Comparison of ENCODE assay signal across 11 mouse cellular contexts in genomic region chr14:7850913-7851312, GRCm38 (mm10). TPM values are rescaled to one million over a fixed set of nuclear protein-coding genes. Genes with fewer than 3 reads are reported as not detected.
A peak's percentile ranks its signal among the peaks of the same experiment; 100 is the strongest.
DNase-seq lines count a peak whose midpoint lies in the region; ATAC-seq and TF ChIP-seq lines count a peak whose summit lies in the region.
"Had no signal": no experiment of that assay in that cellular context is flagged by ENCODE, and none has a peak within 500 bp of the region (broad histone marks: within the 10 kb centered on the region; RNA-seq: fewer than 3 reads in every experiment).

No protein-coding gene starts in this region.

- H3K4me1 ChIP-seq in hindbrain, embryonic 10.5 days (replicated peaks), result peaks cover 41% of the 10 kb centered on the region
- peaks cover 12% of the 10 kb centered on the region for H3K4me1 ChIP-seq in hindbrain, postnatal 0 days (ENCODE audit: insufficient read depth, low read length)
- H3K4me1 ChIP-seq in midbrain, embryonic 10.5 days, result peaks cover 56% of the 10 kb centered on the region
- H3K4me1 ChIP-seq in midbrain, postnatal 0 days (ENCODE audit: insufficient read depth, low read length), result peaks cover 11% of the 10 kb centered on the region
- peaks cover 61% of the 10 kb centered on the region for H3K4me1 ChIP-seq in embryonic facial prominence, embryonic 15.5 days

- 79% methylated on average over 3 of the region's 3 CpGs for WGBS in hindbrain, embryonic 10.5 days
- 86% methylated on average over 3 of the region's 3 CpGs for WGBS in hindbrain, postnatal 0 days
- WGBS in midbrain, embryonic 10.5 days, result 83% methylated on average over 3 of the region's 3 CpGs
- 81% methylated on average over 3 of the region's 3 CpGs for WGBS in midbrain, postnatal 0 days
- 75% methylated on average over 3 of the region's 3 CpGs for WGBS in embryonic facial prominence, embryonic 15.5 days

- H3K4me3 ChIP-seq in hindbrain, embryonic 10.5 days, result no peak overlapping the region
- no peak overlapping the region for H3K4me3 ChIP-seq in hindbrain, postnatal 0 days (ENCODE audit: low read length)
- H3K4me3 ChIP-seq in midbrain, embryonic 10.5 days, result no peak overlapping the region
- no peak overlapping the region for H3K4me3 ChIP-seq in midbrain, postnatal 0 days (ENCODE audit: low read depth, low read length)
- H3K4me3 ChIP-seq in embryonic facial prominence, embryonic 15.5 days (replicated peaks), result no peak overlapping the region
- H3K4me3 ChIP-seq in myocyte, result no peak overlapping the region
- H3K4me3 ChIP-seq: liver, embryonic 13.5 days had no signal

- no peak overlapping the region for H3ac ChIP-seq in myocyte (ENCODE audit: control insufficient read depth, insufficient read length)

- no peak overlapping the region for H3K4me2 ChIP-seq in hindbrain, postnatal 0 days (ENCODE audit: low read depth, low read length)
- no peak overlapping the region for H3K4me2 ChIP-seq in midbrain, postnatal 0 days (ENCODE audit: low read depth, low read length, poor library complexity, severe bottlenecking)
- no peak overlapping the region for H3K4me2 ChIP-seq in embryonic facial prominence, embryonic 15.5 days (replicated peaks)
- H3K4me2 ChIP-seq in myocyte (ENCODE audit: low read depth), result peak overlapping the region; percentile 72
- H3K4me2 ChIP-seq: liver, embryonic 13.5 days had no signal

- TF ChIP-seq CTCF in hindbrain, postnatal 0 days (IDR thresholded peaks at IDR 0.05; ENCODE audit: low read depth), result no peak
- no peak for TF ChIP-seq CTCF in midbrain, postnatal 0 days (IDR thresholded peaks at IDR 0.05)

- no peaks in the 10 kb centered on the region for H3K36me3 ChIP-seq in hindbrain, embryonic 10.5 days
- H3K36me3 ChIP-seq in hindbrain, postnatal 0 days (ENCODE audit: insufficient read depth, low read length), result no peaks in the 10 kb centered on the region
- H3K36me3 ChIP-seq in midbrain, embryonic 10.5 days, result no peaks in the 10 kb centered on the region
- H3K36me3 ChIP-seq in midbrain, postnatal 0 days (ENCODE audit: insufficient read depth, low read length), result no peaks in the 10 kb centered on the region
- no peaks in the 10 kb centered on the region for H3K36me3 ChIP-seq in embryonic facial prominence, embryonic 15.5 days
- no peaks in the 10 kb centered on the region for H3K36me3 ChIP-seq in myocyte (ENCODE audit: control insufficient read depth, insufficient read depth)
- H3K36me3 ChIP-seq: liver, embryonic 13.5 days had no signal

- peaks cover 98% of the 10 kb centered on the region for H3K79me2 ChIP-seq in myocyte (ENCODE audit: control insufficient read depth, insufficient read depth)

- intact Hi-C loops in gastrocnemius, postnatal 14 days (cut with DNase I; ENCODE audit: low total_unique reads), result no loop called here

- no peak for ATAC-seq in hindbrain, postnatal 0 days
- ATAC-seq in midbrain, postnatal 0 days (ENCODE audit: low FRiP score), result no peak
- no peak for ATAC-seq in embryonic facial prominence, embryonic 15.5 days (ENCODE audit: insufficient number of reproducible peaks, low FRiP score, low TSS enrichment, low read depth)
- no peak for ATAC-seq in megakaryocyte, adult 5-6 weeks (ENCODE audit: poor library complexity, severe bottlenecking)

- H3K27ac ChIP-seq in hindbrain, embryonic 10.5 days, result peak overlapping the region; percentile 60; the same call in 1 of the 2 replicates
- H3K27ac ChIP-seq in hindbrain, postnatal 0 days, result no peak overlapping the region
- H3K27ac ChIP-seq in midbrain, embryonic 10.5 days (replicated peaks), result peak overlapping the region; percentile 68
- H3K27ac ChIP-seq in midbrain, postnatal 0 days (ENCODE audit: low read depth, low read length), result no peak overlapping the region
- peak overlapping the region; percentile 55 for H3K27ac ChIP-seq in embryonic facial prominence, embryonic 15.5 days (replicated peaks)
- H3K27ac ChIP-seq: liver, embryonic 13.5 days had no signal

- no peaks in the 10 kb centered on the region for H3K27me3 ChIP-seq in hindbrain, embryonic 10.5 days (ENCODE audit: insufficient read depth, poor library complexity, severe bottlenecking)
- no peaks in the 10 kb centered on the region for H3K27me3 ChIP-seq in hindbrain, postnatal 0 days (ENCODE audit: insufficient read depth, low read length)
- H3K27me3 ChIP-seq in midbrain, embryonic 10.5 days (ENCODE audit: low read depth, poor library complexity, severe bottlenecking), result no peaks in the 10 kb centered on the region
- no peaks in the 10 kb centered on the region for H3K27me3 ChIP-seq in midbrain, postnatal 0 days (ENCODE audit: insufficient read depth, low read length)
- H3K27me3 ChIP-seq in embryonic facial prominence, embryonic 15.5 days, result no peaks in the 10 kb centered on the region
- H3K27me3 ChIP-seq in myocyte (ENCODE audit: control insufficient read depth, insufficient read depth, insufficient read length), result no peaks in the 10 kb centered on the region
- H3K27me3 ChIP-seq: liver, embryonic 13.5 days had no signal

- no peak for TF ChIP-seq POLR2A in myocyte (IDR thresholded peaks at IDR 0.05; ENCODE audit: insufficient read length, low read depth)

- H3K9me3 ChIP-seq in hindbrain, embryonic 10.5 days, result no peaks in the 10 kb centered on the region
- H3K9me3 ChIP-seq in hindbrain, postnatal 0 days (ENCODE audit: low read length), result no peaks in the 10 kb centered on the region
- H3K9me3 ChIP-seq in midbrain, embryonic 10.5 days (replicated peaks), result no peaks in the 10 kb centered on the region
- H3K9me3 ChIP-seq in midbrain, postnatal 0 days (ENCODE audit: low read length), result no peaks in the 10 kb centered on the region
- no peaks in the 10 kb centered on the region for H3K9me3 ChIP-seq in embryonic facial prominence, embryonic 15.5 days (replicated peaks)
- H3K9me3 ChIP-seq: liver, embryonic 13.5 days had no signal

- H3K9ac ChIP-seq in hindbrain, postnatal 0 days (replicated peaks; ENCODE audit: low read length), result no peak overlapping the region
- H3K9ac ChIP-seq in midbrain, postnatal 0 days (replicated peaks; ENCODE audit: low read length, poor library complexity, severe bottlenecking), result no peak overlapping the region
- no peak overlapping the region for H3K9ac ChIP-seq in embryonic facial prominence, embryonic 15.5 days
- H3K9ac ChIP-seq: liver, embryonic 13.5 days had no signal

- DNase-seq in hindbrain, embryonic 10.5 days (ENCODE audit: low spot score), result no peak
- DNase-seq in hindbrain, postnatal 0 days (ENCODE audit: low spot score), result no peak
- DNase-seq in midbrain, embryonic 10.5 days (ENCODE audit: low spot score), result no peak
- no peak for DNase-seq in midbrain, postnatal 0 days (ENCODE audit: low spot score)
- DNase-seq in gastrocnemius, postnatal 14 days, result no peak
- DNase-seq: cerebellum, adult 11 months; liver, embryonic 13.5 days had no signal

TF ChIP-seq in myocyte, 11 proteins besides CTCF, POLR2A, EP300 and RAD21:
- no peak for TF ChIP-seq TCF3 (IDR thresholded peaks at IDR 0.05; ENCODE audit: insufficient read length, low read depth)
- no peak for TF ChIP-seq MYOG (IDR thresholded peaks at IDR 0.05; ENCODE audit: control insufficient read depth in 1 of 3, insufficient read depth in 1 of 3, insufficient read length in 2 of 3, low read depth in 2 of 3)
- TF ChIP-seq POLR2AphosphoS2 (IDR thresholded peaks at IDR 0.05; ENCODE audit: insufficient read length, low read depth), result no peak
- TF ChIP-seq REST (IDR thresholded peaks at IDR 0.05; ENCODE audit: insufficient read depth, insufficient read length), result no peak
- TF ChIP-seq TCF12 (IDR thresholded peaks at IDR 0.05; ENCODE audit: insufficient read depth, poor library complexity, severe bottlenecking), result no peak
- no peak for TF ChIP-seq MYOD1 (IDR thresholded peaks at IDR 0.05; ENCODE audit: control insufficient read depth in 1 of 3, insufficient read length in 2 of 3, low read depth in 2 of 3)
- no peak for TF ChIP-seq CEBPB (IDR thresholded peaks at IDR 0.05; ENCODE audit: insufficient read depth, poor library complexity, severe bottlenecking)
- no peak for TF ChIP-seq SRF (IDR thresholded peaks at IDR 0.05; ENCODE audit: control insufficient read depth, insufficient read length, low read depth)
- no peak for TF ChIP-seq MAX (IDR thresholded peaks at IDR 0.05; ENCODE audit: low read depth)
- TF ChIP-seq USF1 (IDR thresholded peaks at IDR 0.05; ENCODE audit: low read depth), result no peak
- no peak for TF ChIP-seq E2F4 (IDR thresholded peaks at IDR 0.05; ENCODE audit: insufficient read depth)

RNA-seq across cellular contexts. Expression of gene Flnb, which starts 33.2 kb away (rescaled TPM):
- 17.2 and 19.8 TPM in 2 replicates for polyA plus RNA-seq in hindbrain, embryonic 10.5 days (2016; fragmentation: Nextera tagmentation; extraction: Ambion mirVana)
- 28.8 and 32.7 TPM in 2 replicates for total RNA-seq in hindbrain, postnatal 0 days (2014; rRNA removed)
- 4.2 and 8.5 TPM in 2 replicates for polyA plus RNA-seq in hindbrain, postnatal 0 days (2015; fragmentation: Nextera tagmentation; extraction: Ambion mirVana)
- 13.8 and 17.0 TPM in 2 replicates for polyA plus RNA-seq in midbrain, embryonic 10.5 days (2016; fragmentation: Nextera tagmentation; extraction: Ambion mirVana)
- total RNA-seq in midbrain, postnatal 0 days (2014; rRNA removed), result 23.7 and 34.3 TPM in 2 replicates
- 3.5 and 7.0 TPM in 2 replicates for polyA plus RNA-seq in midbrain, postnatal 0 days (2015; fragmentation: Nextera tagmentation; extraction: Ambion mirVana)
- polyA plus RNA-seq in embryonic facial prominence, embryonic 15.5 days (2015; fragmentation: Nextera tagmentation; extraction: Ambion mirVana), result 22.2 and 22.7 TPM in 2 replicates
- 54.5 TPM for polyA plus RNA-seq in myocyte (2012; fragmentation: generic; extraction: Trizol)
- total RNA-seq in gastrocnemius, postnatal 14 days (2021), result 10 to 100 TPM; 19.9 to 20.8 TPM
- 4.6 and 5.1 TPM in 2 replicates for total RNA-seq in megakaryocyte, adult 5-6 weeks (2015)
- total RNA-seq in megakaryocyte, adult 5-6 weeks (2017), result 6.1 and 6.3 TPM in 2 replicates

RNA-seq across cellular contexts. Expression of gene Gm26661, which starts 59.5 kb away (rescaled TPM):
- polyA plus RNA-seq in hindbrain, embryonic 10.5 days (2016; fragmentation: Nextera tagmentation; extraction: Ambion mirVana), result not detected in 2 replicates
- total RNA-seq in hindbrain, postnatal 0 days (2014; rRNA removed), result not detected in 2 replicates
- polyA plus RNA-seq in hindbrain, postnatal 0 days (2015; fragmentation: Nextera tagmentation; extraction: Ambion mirVana), result 0.94 TPM in 1 of 2 replicates, not detected in the other
- not detected in 2 replicates for polyA plus RNA-seq in midbrain, embryonic 10.5 days (2016; fragmentation: Nextera tagmentation; extraction: Ambion mirVana)
- total RNA-seq in midbrain, postnatal 0 days (2014; rRNA removed), result not detected in 2 replicates
- 0.96 TPM in 1 of 2 replicates, not detected in the other for polyA plus RNA-seq in midbrain, postnatal 0 days (2015; fragmentation: Nextera tagmentation; extraction: Ambion mirVana)
- polyA plus RNA-seq in embryonic facial prominence, embryonic 15.5 days (2015; fragmentation: Nextera tagmentation; extraction: Ambion mirVana), result not detected in 2 replicates
- polyA plus RNA-seq in myocyte (2012; fragmentation: generic; extraction: Trizol), result not detected
- not detected for total RNA-seq in gastrocnemius, postnatal 14 days (2021)
- total RNA-seq in megakaryocyte, adult 5-6 weeks (2015), result not detected in 2 replicates
- total RNA-seq in megakaryocyte, adult 5-6 weeks (2017), result not detected in 2 replicates
- polyA plus RNA-seq: gonadal fat pad, adult 2 months; liver, embryonic 13.5 days had no signal

Comparison
In these comparisons a context has a peak if more than half of its experiments do, and no peak if none do; other contexts are left out.
1. H3K27ac ChIP-seq: peak in hindbrain, embryonic 10.5 days (single experiment), midbrain, embryonic 10.5 days (single experiment) and embryonic facial prominence, embryonic 15.5 days (single experiment); none in hindbrain, postnatal 0 days (single experiment) and midbrain, postnatal 0 days (single experiment).